Mouse (Mus musculus): ENCODE results near the gene Prrc2b. TPM values are rescaled to one million over a fixed set of nuclear protein-coding genes. Genes with fewer than 3 reads are reported as not detected.
A peak's percentile ranks its signal among the peaks of the same experiment; 100 is the strongest.

The Prrc2b gene
- total RNA-seq, 2 experiments from 2014 or later = 138 to 145 TPM

DNA sequence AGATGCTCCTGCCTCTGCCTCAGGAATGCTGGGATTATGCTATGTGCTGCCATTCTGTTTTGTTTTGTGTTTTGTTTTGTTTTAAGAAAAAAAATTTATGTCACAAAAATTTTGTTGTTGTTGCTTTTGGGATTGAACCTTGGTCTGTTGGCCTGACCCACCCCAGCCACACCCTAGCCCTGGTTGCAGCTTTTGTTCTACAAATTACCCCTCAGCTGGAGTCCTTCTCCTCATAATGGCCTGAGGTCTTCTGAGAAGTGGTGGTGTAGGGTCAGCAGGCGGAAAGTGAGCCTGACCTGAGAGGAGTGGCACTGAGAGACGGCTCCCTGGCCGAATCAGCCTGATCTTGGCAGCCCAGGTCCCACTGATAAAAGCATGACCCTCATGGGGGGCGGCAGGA lies 11.8 kb downstream of the Prrc2b start:
- DNase-seq = no peak

DNA sequence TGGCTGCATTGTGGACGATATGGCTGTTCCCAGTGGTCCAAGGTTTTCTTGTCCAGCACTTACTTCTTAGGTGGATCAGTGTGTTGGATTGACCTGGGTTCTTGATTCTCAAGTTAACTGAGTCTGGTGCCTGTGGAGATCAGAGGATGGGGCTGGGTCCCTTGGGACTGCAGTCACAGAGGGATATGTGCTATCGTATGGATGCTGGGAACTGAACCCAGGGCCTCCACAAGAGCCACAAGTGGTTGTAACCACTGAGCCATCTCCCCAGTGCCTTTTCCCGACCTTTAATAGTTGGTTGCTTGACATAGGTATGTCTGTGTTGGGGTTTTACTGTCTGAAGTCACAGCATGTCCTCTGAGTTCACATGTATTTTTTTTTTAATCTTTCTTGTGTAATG lies 12.2 kb downstream of the Prrc2b start:
- DNase-seq = no peak

DNA sequence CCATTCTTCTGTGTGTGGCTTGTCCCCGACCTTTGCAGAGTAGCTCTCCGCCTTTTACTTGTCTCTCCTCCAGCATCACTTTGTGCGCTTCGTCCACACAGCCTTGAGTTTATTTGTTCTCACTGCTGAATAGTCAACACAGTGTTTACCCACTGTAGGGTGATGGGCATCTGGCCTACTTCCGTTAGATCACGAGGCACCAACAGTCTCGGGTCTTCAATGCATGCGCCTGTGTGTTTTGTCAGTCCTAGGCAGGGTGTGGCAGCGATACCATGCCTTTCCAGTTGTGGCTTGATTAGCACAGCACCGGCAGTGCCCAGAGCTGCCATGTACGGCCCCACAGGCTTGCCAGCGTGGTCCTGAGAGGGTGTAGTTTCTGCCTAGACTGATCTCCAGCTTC lies 13.6 kb downstream of the Prrc2b start:
- no peak for DNase-seq

DNA sequence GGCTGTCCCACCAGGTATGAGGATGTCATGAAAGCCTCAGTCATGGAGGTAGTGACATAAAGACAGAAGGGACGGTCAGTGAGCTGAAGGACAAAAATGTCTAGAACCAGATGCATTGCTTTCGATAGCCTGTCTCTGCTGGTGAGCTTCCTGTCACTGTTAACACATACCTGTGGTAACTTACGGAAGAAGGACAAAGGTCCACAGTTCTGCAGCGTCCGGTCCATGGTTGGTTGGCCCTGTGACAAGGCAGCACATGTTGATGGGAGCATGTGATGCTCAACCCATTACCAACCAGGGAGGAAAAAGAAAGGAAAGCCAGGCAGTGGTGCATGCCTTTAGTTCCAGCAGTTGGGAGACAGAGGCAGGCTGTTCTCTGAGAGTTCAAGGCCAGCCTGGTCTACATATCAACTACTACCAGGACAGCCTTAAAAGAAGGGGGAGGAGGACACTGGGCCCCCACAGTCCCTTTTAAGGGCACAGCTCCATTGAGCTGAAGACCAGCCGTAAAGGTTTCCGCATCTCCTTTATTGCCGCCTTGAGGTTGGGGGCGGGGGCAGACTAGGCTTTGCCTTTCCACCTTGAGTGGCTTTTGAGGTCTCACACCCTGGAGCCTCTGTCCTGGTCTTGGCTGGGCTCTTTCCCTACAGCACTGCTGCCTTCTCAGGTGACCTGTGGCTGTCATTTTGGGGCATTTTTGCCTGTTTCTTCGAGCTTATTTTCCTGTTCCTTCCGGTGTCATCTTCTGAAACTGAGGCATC lies 14.3 kb downstream of the Prrc2b start:
- DNase-seq = no peak

DNA sequence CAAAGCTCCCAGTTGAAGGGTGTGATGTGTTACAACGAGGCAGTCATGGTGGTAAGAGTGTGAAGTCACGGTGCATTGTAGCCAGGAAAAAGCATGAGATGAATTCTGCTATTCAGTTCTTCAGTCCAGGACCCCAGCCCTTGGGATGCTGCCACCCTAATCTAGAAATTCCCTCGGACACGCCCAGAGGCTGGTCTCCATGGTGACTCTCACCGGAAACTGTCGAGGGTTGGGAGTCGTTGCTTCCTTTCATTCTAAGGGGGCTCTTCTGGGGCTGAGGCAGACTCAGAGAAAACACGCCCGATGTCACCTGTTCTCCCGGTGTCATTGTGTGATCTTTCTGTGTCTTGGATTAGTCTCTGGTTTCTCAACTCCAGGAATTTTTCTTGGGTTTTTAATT lies 15.7 kb downstream of the Prrc2b start:
- peak; percentile 56 for DNase-seq

DNA sequence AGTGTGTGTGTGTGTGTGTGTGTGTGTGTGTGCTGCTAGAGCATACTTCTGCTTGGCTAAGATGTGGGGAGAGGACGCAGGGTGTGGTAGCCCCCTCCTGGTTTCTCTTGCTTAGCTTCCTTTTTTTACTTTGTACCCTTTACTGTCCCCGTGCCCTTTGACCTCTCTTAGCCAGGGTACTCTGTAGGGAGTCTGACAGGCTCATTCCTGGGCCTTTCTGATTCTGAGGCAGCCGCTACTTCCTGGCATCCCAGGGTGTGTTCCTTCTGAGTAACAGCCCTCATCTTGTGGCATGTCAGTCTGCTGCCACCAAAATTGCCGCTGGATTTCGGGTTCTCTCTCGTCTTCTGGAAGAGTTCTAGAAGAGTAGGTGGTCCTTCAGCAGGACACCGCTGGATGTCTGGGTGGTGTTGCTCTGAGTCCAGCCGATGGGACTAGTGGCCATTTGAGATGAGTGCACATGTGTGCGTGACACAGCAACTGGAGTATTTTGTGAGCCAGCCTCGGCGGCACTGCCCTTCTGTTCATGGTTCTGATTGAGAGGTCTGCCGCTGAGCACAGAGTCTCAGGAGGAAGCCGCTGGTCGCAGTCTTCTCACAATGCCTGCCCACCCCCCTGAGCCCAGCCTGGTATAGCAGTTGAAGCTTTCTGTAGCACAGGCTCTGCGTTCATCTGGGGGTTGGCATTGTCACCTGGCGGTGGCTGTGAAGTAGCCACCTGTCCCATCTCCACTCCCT lies 16.3 kb downstream of the Prrc2b start:
- peak; percentile 37 for DNase-seq

DNA sequence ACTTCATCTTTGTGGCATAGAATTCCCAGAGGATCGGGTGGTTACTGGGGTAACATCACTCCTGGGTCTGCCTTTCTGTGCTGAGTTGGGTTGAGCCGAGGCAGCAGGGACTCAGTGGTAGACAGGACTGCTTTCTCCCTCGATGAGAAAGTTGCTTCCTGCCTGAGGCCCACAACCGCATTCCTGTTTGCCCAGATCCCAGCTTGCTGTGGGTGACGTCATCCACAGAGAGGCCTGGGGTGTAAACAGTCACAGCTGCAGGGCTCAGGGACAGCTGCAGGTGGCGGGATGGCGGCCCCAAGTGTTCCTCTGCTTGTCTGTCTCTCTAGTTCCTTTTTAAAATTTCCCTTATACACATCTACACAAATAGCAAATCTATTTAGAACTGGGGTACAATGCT lies 16.9 kb downstream of the Prrc2b start:
- DNase-seq = peak; percentile 81

DNA sequence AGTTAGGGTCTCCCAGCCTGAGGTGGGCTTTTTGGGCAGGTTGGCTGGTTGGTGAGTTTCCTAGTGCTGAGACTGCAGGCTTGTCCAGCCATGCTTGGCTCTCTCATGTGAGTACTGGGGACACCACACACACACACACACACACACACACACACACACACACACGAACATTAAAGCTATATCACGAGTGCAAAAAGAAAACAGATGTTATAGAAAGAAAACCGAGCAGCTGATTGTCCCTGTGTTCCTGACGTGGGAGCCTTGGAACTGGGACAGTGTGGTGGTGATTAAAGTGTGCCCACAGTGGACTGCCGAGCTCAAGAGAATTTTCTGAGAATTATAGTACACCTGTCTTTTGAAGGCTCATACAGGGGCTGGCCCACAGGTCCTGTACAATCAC lies 18.4 kb downstream of the Prrc2b start:
- no peak for DNase-seq

DNA sequence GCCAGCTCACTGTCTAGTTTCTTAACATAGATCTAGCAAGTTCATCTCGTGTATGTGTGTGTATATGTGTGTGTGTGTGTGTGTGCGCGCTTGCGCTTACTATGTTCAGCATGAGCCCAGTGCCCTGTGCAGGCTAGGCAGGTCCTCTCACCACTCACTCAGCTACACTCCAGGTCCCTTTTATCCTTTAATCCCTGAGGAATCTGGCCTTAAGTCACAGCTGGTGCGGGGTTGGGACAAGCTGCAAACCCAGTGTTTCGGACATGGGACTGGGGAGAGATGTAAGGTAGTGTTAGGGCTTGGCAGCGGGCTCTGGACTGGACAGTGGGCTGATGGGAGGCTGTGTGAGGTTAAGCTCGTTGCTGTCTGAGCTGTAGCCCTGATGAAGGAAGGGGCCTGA lies 19.1 kb downstream of the Prrc2b start:
- DNase-seq = no peak

DNA sequence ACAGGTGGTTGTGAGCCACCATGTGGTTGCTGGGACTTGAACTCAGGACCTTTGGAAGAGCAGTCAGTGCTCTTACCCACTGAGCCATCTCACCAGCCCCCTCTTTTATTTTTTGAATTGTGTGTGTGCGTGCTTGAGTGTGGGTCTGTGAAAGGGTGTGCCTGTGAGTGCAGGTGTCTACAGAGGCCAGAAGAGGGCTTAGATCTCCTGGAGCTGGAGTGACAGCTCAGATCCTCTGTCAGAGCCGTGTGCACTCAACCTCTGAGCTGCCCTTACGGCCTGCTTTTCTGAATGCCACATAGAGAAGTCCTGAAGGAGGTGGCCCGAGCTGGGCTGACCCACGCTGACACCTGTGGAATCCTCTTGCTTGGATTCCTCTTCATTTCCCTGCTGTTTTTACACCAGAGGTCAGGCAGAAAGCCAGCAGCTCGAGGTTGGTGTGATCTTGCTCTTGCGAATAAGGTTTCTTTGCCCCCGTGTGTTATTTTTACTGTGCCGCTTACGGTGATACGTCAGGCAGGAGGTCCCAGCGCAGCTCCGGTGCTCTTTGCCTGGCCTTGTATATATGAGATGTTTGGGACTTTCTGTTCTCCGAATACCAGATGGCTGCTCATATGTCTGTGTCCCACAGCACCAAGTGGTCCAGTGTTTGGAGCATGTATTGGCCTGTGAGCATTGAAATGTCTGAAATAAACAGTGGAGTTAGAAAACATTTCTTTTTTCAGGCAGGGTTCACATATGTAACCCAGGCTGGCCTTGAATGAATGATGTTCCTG lies 21.0 kb downstream of the Prrc2b start:
- DNase-seq = no peak

DNA sequence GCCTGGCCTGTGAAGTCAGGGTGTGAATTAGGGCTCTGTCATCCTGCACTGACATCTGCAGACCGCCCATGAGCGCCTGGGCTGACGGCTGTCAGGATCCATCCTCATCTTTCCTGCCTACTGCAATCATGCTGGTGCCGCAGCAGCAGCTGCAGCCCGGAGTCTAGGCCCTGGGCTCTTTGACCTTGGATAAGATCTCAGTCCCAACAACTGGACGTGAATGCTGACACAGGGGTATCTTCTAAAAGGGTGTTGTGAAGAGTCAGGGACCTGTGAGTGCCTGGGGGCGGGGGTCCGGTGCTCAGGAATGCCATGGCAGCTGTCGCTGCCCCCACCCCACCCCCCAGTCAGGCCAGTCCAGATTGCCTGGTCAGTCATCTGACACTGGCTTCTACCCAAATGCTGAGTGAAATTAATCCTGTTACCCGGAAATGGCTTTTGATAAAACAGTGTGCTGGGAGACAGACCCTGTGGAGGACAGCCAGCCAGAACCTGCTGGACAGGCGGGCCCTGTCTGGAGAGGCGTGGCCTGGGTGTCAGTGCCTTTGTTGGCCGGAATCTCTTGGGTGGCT lies 23.4 kb downstream of the Prrc2b start:
- DNase-seq = peak; percentile 84

DNA sequence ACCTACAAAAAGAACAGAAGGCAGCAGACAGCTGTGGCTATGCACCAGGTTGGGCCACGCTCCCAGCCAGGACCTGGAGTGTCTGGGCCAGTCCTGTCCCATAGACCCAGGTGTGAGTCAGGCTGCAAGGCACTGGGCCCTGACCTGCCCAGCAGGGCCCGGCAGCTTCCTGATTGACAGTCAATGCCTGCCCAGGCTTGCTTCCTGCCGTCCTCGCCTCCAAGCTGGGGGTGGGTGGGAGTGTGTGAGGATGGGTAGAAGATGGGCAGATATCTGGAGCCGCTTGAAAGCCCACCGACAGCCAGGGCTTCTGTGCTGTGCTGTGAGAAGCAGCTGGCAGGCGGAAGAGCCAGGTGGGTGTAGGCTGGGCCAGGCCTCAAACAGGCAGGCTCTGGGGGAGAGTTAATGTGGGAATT lies 24.2 kb downstream of the Prrc2b start:
- DNase-seq = peak; percentile 41

DNA sequence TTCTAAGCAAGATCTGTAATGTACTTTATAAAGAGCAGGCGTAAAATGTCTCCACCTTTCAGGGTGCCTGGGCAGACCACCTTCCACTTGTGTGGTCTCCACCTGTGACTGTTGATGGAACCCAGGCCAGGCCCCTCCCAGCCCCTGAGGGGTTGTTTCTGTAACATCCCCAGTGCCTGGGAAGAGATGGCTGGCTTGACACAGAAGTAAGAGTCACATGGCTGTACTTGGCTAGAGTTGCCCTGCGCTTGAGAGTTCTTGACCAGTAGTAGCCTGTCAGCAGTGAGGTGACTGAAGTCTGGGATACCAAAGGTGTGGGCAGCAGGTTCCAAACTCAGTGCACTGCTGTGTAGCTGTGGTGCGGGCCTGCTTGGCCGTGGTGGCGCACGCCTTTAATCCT lies 24.6 kb downstream of the Prrc2b start:
- DNase-seq = no peak

DNA sequence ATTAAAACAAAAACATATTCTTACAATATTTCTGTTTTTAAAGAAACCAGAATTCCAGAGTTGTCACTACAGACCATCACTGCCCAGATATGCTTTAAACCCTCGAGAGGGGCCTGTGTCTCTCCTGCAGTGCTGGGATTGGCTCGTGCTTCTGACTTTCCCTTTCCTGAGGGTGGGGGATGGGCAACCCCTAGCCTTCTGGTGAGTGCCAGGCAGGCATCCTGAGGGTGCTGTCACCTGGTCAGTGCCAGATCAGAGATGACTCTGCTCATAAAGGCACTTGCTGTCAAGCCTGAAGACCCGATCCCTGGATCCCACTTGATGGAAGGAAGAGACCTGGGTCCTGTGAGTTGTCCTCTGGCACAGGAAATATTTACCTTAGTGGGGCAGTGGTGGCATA lies 26.0 kb downstream of the Prrc2b start:
- DNase-seq = no peak

DNA sequence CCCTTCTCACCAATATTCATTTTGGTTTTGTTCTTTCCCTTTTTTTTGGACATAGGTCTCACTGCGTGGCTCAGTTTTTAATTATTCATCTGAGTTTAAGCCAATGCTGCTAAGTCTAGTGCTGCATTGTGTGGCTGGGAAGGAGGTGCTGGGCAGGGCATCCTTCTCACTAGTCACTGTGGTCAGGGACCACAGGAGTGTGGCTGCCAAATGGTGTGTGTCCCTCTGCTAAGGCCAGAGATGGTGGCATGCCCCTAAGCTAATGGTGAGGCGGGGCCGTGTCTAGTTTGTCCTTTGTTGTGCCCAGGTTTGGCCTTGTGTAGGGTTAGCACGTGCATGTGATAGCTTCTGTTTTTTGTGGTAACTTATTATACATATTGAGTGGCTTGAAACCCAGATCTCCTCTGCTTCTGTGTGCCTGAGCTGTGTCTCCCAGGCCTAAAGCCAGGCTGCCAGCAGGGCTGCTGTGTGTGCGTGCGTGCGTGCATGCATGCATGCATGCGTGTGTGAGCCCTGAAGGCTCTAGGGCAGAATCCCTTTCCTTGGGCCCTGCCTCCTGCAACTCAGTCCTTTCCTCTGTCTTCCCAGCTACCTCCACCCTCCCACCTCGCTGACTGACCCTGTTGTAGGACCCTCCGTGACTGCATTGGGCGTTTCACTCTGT lies 26.6 kb downstream of the Prrc2b start:
- no peak for DNase-seq

DNA sequence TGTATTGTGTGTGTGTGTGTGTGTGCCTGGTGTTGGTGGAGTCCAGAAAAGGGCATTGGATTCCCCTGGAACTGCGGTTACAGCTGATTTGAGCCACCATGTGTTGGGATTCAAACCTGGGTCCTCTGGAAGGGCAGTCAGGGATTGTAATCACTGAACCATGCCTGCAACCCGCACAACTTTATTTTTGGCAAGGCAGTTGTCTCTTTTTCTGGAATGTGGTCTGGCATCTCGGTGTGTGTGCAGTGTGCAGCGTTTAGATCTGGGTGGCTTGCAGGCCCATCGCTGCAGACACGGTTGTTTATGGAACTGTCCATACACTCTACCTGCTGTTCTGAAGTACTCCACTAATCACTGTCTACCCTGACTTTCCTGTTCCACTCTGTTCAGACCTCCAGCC lies 28.5 kb downstream of the Prrc2b start:
- DNase-seq = no peak

DNA sequence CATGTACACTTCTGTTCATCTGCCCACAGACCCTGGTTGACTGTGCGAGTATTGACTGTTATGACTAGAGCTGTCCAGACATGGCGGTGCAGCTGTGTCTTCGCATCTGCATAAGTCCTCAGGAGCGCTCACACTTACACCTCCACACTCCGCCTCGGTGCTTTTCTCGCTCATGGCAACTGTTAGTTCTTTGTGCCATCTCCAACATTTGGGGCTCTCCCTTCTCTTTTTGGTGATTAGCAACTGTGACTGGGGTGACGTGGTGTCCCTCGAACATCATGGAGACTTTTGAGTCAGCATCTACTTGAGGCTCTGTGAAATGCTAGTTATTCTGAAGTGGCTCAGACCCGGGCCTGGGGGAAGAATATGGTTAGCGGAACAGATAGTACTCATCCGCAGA lies 29.2 kb downstream of the Prrc2b start:
- no peak for DNase-seq

DNA sequence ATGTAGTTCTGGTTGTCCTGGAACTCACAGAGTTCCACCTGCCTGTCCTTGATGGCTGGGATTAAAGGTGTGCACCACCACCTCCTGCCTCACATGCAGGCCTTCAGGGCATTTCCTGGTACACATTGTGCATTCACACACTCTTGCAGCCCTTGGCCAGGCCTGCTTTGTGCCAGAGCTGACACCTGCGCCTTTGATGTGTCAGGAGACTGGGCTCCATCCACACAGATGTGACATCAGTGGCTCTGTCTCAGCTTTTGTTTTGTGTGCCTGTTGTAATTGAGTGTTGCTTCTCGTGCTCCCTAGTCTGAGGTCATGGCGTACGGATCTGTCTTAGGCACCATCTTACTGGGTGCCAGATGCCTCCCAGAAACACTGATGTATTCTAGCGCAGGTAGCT lies 30.5 kb downstream of the Prrc2b start:
- DNase-seq = no peak

DNA sequence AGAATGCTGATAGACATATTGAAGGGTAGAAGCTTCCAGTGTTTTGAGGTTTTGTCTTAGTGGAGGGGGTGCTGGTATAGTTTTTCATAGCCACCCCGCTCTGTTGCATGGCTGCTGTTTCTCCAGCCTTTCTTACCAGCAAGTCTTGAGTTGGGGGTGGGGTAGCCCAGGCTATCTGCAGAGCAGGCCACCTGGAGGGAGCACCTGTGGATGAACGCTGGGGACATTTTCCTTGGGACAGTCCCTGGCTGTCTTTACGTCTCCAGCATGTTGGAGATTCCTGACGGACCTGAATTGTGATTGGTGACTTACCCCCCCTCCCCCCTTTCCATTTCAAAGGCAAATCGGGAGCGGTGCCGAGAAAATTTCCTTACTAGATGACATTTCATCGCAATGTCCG lies 31.2 kb downstream of the Prrc2b start:
- no peak for DNase-seq

DNA sequence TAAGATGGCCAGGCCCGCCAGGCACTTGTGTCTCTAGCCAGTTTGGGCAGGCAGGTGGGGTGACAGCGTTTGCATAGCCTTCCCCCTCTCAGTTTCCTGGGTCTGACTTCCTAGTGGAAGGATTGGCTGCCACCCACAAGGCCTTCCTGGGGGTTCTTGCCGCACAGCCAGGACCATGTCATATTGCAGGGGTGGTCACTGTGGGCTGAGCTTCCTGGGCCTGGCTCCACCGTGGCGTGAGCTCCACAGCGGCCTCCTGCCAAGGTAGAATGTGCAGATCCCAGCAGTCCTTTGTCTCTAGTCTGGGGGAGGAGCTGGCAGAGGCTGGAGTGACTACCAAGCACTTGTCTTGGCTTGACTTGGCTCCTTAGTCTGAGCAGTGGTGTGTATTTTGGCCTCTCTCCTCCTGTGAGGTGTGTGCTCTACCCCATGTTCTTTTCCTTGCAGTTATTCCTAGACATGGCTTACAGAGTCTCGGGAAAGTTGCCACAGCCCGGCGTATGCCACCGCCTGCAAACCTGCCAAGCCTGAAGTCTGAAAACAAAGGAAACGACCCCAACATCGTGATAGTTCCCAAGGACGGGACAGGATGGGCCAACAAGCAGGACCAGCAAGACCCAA lies 31.9 kb downstream of the Prrc2b start:
- peak; percentile 54 for DNase-seq

DNA sequence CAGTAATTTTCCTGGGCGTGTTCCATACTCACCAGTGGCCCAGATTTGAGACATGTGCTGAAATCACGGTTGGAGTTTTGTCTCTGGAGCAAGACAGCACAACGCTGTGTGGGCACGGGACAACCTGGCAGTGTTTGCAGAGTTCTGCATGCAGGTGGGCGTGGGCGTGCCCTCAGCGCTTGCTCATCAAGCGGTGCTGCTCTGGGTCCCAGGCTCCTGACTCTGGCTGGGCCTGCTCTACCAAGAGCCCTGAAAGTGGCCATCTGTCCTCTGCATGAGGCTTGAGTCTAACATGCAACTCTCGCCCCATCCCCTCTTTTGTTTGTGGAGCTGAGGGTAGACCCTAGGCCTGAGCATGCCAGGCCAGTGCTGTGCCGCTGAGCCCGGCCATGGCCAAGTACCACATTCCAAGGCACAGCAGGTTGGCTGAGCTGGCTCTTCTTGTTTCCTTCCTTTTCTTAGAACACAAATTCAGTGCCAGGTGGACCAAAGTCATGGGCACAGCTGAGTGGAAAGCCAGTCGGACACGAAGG lies 36.2 kb downstream of the Prrc2b start:
- DNase-seq = no peak

DNA sequence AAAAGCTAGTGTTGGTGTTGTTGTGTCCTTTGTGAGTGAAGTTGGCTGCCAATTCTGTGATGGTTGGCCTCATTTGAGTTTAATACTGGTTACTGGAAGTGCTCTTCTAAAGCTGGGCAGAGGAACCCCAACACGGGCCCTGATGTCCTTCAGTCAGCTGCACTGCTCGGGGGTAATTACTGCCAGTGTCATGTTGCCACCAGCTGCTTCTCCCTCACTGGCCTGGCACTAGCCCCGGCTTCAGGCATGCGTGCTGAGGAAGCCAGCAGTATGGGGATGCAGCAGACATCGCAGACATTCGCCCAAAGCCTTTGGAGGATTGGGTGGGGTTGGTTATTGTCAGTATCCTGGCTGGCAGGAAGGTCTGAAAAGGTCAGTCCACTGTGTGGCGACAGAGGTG lies 36.8 kb downstream of the Prrc2b start:
- DNase-seq = no peak
